Mouse (Mus musculus) kidney, adult 2 months (tissue): ENCODE measurements around the gene Arhgap1.

Experiments
- CTCF ChIP-seq: fragments of 200-500 bp; conservative IDR thresholded peaks from 2 replicates; pipeline ENCODE4 v1.5.1; 2011; ENCODE audit warnings: low read depth, mild to moderate bottlenecking, control low read depth, low read length, moderate library complexity, mixed read lengths; ENCODE audit not compliant: insufficient read depth, insufficient read length
- POLR2A ChIP-seq: fragments of 200-500 bp; IDR thresholded peaks from one replicate; pipeline ENCODE4 v1.6.1; 2011; ENCODE audit warnings: low read depth, low read length, control low read depth

GRCm38 (mm10) chr2:91655388-91655787 is 5.7 kb downstream of the Arhgap1 start:
- no peak for TF ChIP-seq CTCF
- no peak for TF ChIP-seq POLR2A
